Mouse (Mus musculus) lung, adult 2 months (tissue): ENCODE results near the gene Gas2l3.

Source experiments
- CTCF ChIP-seq: fragments of 200-500 bp; IDR thresholded peaks from 2 replicates; pipeline ENCODE4 v1.5.1; 2011; ENCODE audit warnings: mild to moderate bottlenecking, low read length, control low read depth; ENCODE audit not compliant: insufficient read depth
- POLR2A ChIP-seq: fragments of 200-500 bp; IDR thresholded peaks from 2 replicates; pipeline ENCODE4 v1.6.1; 2011; ENCODE audit warnings: low read depth, mild to moderate bottlenecking, control low read depth, low read length, borderline replicate concordance; ENCODE audit errors: extremely low read depth

GRCm38 (mm10) chr10:89439380-89439779 lies 4.4 kb downstream of the Gas2l3 start:
- TF ChIP-seq POLR2A (no peak), CTCF (no peak)
